Mouse (Mus musculus): Measurements from ENCODE around the gene Mier3. TPM values are rescaled to one million over a fixed set of nuclear protein-coding genes. Genes with fewer than 3 reads are reported as not detected.
"Not testable (repeated sequence)": the region's sequence is repeated elsewhere in the genome, so short reads cannot be mapped to it uniquely, and the experiment has no call there.

The Mier3 gene
- polyA plus RNA-seq, 1 experiment from 2014 or later: 19.5 TPM

DNA sequence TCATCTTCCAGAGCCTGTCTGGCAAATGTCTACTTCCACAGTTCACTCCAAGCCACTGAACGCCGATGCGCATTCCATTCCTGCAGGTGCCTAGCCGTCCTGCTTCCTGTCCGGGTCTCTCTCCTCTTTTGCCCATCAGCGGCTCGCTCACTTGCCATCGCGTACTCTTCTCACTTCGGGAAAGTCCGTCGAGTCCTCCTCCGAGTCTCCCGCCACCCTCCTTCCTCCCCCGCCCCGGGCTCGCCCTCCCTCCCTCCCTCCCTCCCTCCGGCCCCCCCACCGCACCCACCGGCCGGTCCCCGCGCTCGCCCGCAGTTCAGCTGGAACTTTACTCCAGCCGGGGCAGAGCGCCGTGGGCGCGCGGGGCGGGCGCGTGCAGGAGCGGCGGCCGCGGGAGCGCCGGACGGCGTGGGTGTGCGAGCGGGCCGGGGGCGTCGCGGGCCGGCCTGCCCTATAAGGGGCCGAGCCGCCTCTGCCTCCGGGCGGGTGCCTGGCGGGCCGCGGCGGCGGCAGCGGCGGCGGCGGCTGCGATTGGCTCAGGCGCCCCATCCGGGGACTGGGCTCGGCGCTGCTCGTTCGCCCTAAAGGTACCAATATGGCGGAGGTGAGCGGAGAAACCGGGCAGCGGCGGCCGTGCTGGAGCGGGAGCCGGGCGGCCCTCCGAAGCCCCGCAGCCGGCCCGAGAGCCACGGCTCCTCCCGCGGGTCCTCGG, 5.1 kb downstream of the Mier3 start:
- peaks cover 12% of the 10 kb centered on the region for H3K4me1 ChIP-seq (ENCODE audit: control insufficient read depth, insufficient read depth, low read length)
- under 1% methylated on average over 52 of the region's 86 CpGs for WGBS
- H3K4me3 ChIP-seq (ENCODE audit: low read depth, low read length): peak overlapping the region; percentile 98
- peak overlapping the region; percentile 96 for H3K27ac ChIP-seq (ENCODE audit: low read length)
- H3K9me3 ChIP-seq (replicated peaks; ENCODE audit: control insufficient read depth, low read length, poor library complexity, severe bottlenecking): no peaks in the 10 kb centered on the region
- H3K27me3 ChIP-seq (ENCODE audit: control insufficient read depth, insufficient read depth, low read depth, low read length): no peaks in the 10 kb centered on the region
- peak overlapping the region; percentile 94 for H3K9ac ChIP-seq (ENCODE audit: low read depth, low read length)
- peak; percentile 97 for ATAC-seq
- no peaks in the 10 kb centered on the region for H3K36me3 ChIP-seq (ENCODE audit: control insufficient read depth, insufficient read depth, low read length)
- peak overlapping the region; percentile 71 for H3K4me2 ChIP-seq (ENCODE audit: low read length)

GRCm38 (mm10) chr13:111686522-111687284, 5.9 kb downstream of the Mier3 start:
- no peaks in the 10 kb centered on the region for H3K27me3 ChIP-seq (ENCODE audit: control insufficient read depth, insufficient read depth, low read depth, low read length)
- under 1% methylated on average over 50 of the region's 101 CpGs for whole genome bisulfite sequencing
- no peaks in the 10 kb centered on the region for H3K36me3 ChIP-seq (ENCODE audit: control insufficient read depth, insufficient read depth, low read length)
- peaks cover 12% of the 10 kb centered on the region for H3K4me1 ChIP-seq (ENCODE audit: control insufficient read depth, insufficient read depth, low read length)
- peak overlapping the region; percentile 94 for H3K4me2 ChIP-seq (ENCODE audit: low read length)
- H3K9ac ChIP-seq (ENCODE audit: low read depth, low read length): peak overlapping the region; percentile 94
- peak; percentile 73 for ATAC-seq
- peak overlapping the region; percentile 98 for H3K4me3 ChIP-seq (ENCODE audit: low read depth, low read length)
- no peaks in the 10 kb centered on the region for H3K9me3 ChIP-seq (replicated peaks; ENCODE audit: control insufficient read depth, low read length, poor library complexity, severe bottlenecking)
- peak overlapping the region; percentile 96 for H3K27ac ChIP-seq (ENCODE audit: low read length)

GRCm38 (mm10) chr13:111687285-111687781, 6.6 kb downstream of the Mier3 start:
- no peaks in the 10 kb centered on the region for H3K36me3 ChIP-seq (ENCODE audit: control insufficient read depth, insufficient read depth, low read length)
- H3K9ac ChIP-seq (ENCODE audit: low read depth, low read length): peak overlapping the region; percentile 94
- H3K4me3 ChIP-seq (ENCODE audit: low read depth, low read length): peak overlapping the region; percentile 98
- peak overlapping the region; percentile 94 for H3K4me2 ChIP-seq (ENCODE audit: low read length)
- peak; percentile 69 for ATAC-seq
- H3K27me3 ChIP-seq (ENCODE audit: control insufficient read depth, insufficient read depth, low read depth, low read length): no peaks in the 10 kb centered on the region
- H3K4me1 ChIP-seq (ENCODE audit: control insufficient read depth, insufficient read depth, low read length): peaks cover 12% of the 10 kb centered on the region
- WGBS: under 1% methylated on average over 35 of the region's 35 CpGs
- H3K9me3 ChIP-seq (replicated peaks; ENCODE audit: control insufficient read depth, low read length, poor library complexity, severe bottlenecking): no peaks in the 10 kb centered on the region
- H3K27ac ChIP-seq (ENCODE audit: low read length): peak overlapping the region; percentile 96

- WGBS: 97% methylated on average over 10 of the region's 10 CpGs
- no peak overlapping the region for H3K27ac ChIP-seq (ENCODE audit: low read length)
- H3K27me3 ChIP-seq (ENCODE audit: control insufficient read depth, insufficient read depth, low read depth, low read length): no peaks in the 10 kb centered on the region
- no peaks in the 10 kb centered on the region for H3K4me1 ChIP-seq (ENCODE audit: control insufficient read depth, insufficient read depth, low read length)
- H3K36me3 ChIP-seq (ENCODE audit: control insufficient read depth, insufficient read depth, low read length): peaks cover 32% of the 10 kb centered on the region
- H3K4me2 ChIP-seq (ENCODE audit: low read length): no peak overlapping the region
- H3K4me3 ChIP-seq (ENCODE audit: low read depth, low read length): no peak overlapping the region
- no peak overlapping the region for H3K9ac ChIP-seq (ENCODE audit: low read depth, low read length)
- no peaks in the 10 kb centered on the region for H3K9me3 ChIP-seq (replicated peaks; ENCODE audit: control insufficient read depth, low read length, poor library complexity, severe bottlenecking)
- ATAC-seq: no peak
Measured at GRCm38 (mm10) chr13:111703396-111703795, 22.6 kb downstream of the Mier3 start.

GRCm38 (mm10) chr13:111703952-111704351, 23.2 kb downstream of the Mier3 start:
- WGBS: 84% methylated on average over 4 of the region's 4 CpGs
- Histone ChIP-seq H3K36me3 (ENCODE audit: control insufficient read depth, insufficient read depth, low read length) (peaks cover 32% of the 10 kb centered on the region), H3K9ac (ENCODE audit: low read depth, low read length) (0 out of 2 replicates have a peak overlapping the region, but pooled peaks have one; percentile 6)
- H3K4me1 ChIP-seq (ENCODE audit: control insufficient read depth, insufficient read depth, low read length); H3K4me3 ChIP-seq (ENCODE audit: low read depth, low read length); H3K27ac ChIP-seq (ENCODE audit: low read length); ATAC-seq; H3K27me3 ChIP-seq (ENCODE audit: control insufficient read depth, insufficient read depth, low read depth, low read length); H3K4me2 ChIP-seq (ENCODE audit: low read length); H3K9me3 ChIP-seq (replicated peaks; ENCODE audit: control insufficient read depth, low read length, poor library complexity, severe bottlenecking): not testable (repeated sequence)

DNA sequence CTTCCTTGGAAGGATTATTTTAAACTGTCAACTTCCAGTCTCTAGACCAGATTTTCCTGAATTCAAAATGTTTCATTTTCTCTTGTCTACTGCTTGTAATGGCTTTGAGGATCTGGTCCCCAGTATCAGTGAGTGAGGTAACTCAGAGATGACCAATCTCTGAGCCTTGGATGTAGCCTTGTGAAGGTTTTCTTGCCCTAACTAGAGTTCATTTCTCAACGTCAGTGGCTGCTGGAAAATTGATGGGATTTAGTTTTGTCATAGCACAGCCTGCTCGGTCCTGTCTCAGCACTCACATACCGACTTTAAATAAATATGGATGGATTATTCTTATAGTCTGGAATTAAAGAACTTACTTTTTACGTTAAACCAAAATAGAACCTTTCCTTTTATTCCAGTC, 29.8 kb downstream of the Mier3 start:
- no peaks in the 10 kb centered on the region for H3K27me3 ChIP-seq (ENCODE audit: control insufficient read depth, insufficient read depth, low read depth, low read length)
- H3K9ac ChIP-seq (ENCODE audit: low read depth, low read length): no peak overlapping the region
- ATAC-seq: no peak
- no peak overlapping the region for H3K4me3 ChIP-seq (ENCODE audit: low read depth, low read length)
- no peaks in the 10 kb centered on the region for H3K9me3 ChIP-seq (replicated peaks; ENCODE audit: control insufficient read depth, low read length, poor library complexity, severe bottlenecking)
- WGBS: 93% methylated on average over 4 of the region's 4 CpGs
- H3K27ac ChIP-seq (ENCODE audit: low read length): no peak overlapping the region
- no peaks in the 10 kb centered on the region for H3K4me1 ChIP-seq (ENCODE audit: control insufficient read depth, insufficient read depth, low read length)
- H3K4me2 ChIP-seq (ENCODE audit: low read length): no peak overlapping the region
- H3K36me3 ChIP-seq (ENCODE audit: control insufficient read depth, insufficient read depth, low read length): peaks cover 55% of the 10 kb centered on the region

DNA sequence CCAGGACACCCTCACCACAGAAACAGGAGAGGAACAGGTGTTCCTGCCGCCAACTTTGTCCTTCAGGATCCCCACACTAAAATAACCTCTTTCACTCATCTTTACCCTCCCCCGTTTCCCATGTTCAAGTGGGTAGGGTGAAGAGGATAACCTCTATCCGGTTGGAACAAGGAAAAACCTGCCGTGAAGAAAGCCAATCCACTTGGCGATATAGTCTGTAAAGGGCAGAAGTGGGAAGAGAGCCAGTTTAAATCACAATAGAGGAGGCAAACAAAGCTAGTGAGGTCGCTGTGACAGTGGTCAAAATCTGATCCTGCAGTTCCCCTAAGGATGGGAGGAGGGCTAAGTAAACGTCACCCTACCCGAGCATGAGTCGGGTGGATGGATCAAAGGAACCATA, 38.9 kb downstream of the Mier3 start:
- ATAC-seq: no peak
- Histone ChIP-seq H3K9me3 (replicated peaks; ENCODE audit: control insufficient read depth, low read length, poor library complexity, severe bottlenecking) (no peaks in the 10 kb centered on the region), H3K36me3 (ENCODE audit: control insufficient read depth, insufficient read depth, low read length) (peaks cover 8% of the 10 kb centered on the region), H3K27ac (ENCODE audit: low read length) (no peak overlapping the region), H3K9ac (ENCODE audit: low read depth, low read length) (no peak overlapping the region), H3K27me3 (ENCODE audit: control insufficient read depth, insufficient read depth, low read depth, low read length) (no peaks in the 10 kb centered on the region), H3K4me3 (ENCODE audit: low read depth, low read length) (no peak overlapping the region), H3K4me2 (ENCODE audit: low read length) (no peak overlapping the region), H3K4me1 (ENCODE audit: control insufficient read depth, insufficient read depth, low read length) (peaks cover 4% of the 10 kb centered on the region; the same call in 1 of the 2 replicates)
- WGBS: 64% methylated on average over 9 of the region's 9 CpGs

- peak; percentile 49 for ATAC-seq
- H3K9ac ChIP-seq (ENCODE audit: low read depth, low read length): peak overlapping the region; percentile 71; the same call in 1 of the 2 replicates
- peak overlapping the region; percentile 89 for H3K4me2 ChIP-seq (ENCODE audit: low read length)
Measured at GRCm38 (mm10) chr13:111724811-111725164, 44.0 kb downstream of the Mier3 start.

More at GRCm38 (mm10) chr13:111724811-111725164, 44.0 kb downstream of the Mier3 start:
- H3K27me3 ChIP-seq (ENCODE audit: control insufficient read depth, insufficient read depth, low read depth, low read length): no peaks in the 10 kb centered on the region
- peaks cover 8% of the 10 kb centered on the region; the same call in 1 of the 2 replicates for H3K4me1 ChIP-seq (ENCODE audit: control insufficient read depth, insufficient read depth, low read length)
- no peaks in the 10 kb centered on the region for H3K36me3 ChIP-seq (ENCODE audit: control insufficient read depth, insufficient read depth, low read length)
- H3K4me3 ChIP-seq (ENCODE audit: low read depth, low read length): peak overlapping the region; percentile 76
- WGBS: under 1% methylated on average over 18 of the region's 18 CpGs
- H3K9me3 ChIP-seq (replicated peaks; ENCODE audit: control insufficient read depth, low read length, poor library complexity, severe bottlenecking): 0 out of 2 replicates have a peak, but pooled peaks cover 2% of the 10 kb centered on the region
- H3K27ac ChIP-seq (ENCODE audit: low read length): no peak overlapping the region

Measured in midbrain, embryonic 16.5 days (tissue).